Mouse (Mus musculus): ENCODE results near the gene Prc1. TPM values are rescaled to one million over a fixed set of nuclear protein-coding genes. Genes with fewer than 3 reads are reported as not detected.
A peak's percentile ranks its signal among the peaks of the same experiment; 100 is the strongest.

Prc1 gene
- polyA plus RNA-seq, 1 experiment from 2014 or later: 121 TPM

GRCm38 (mm10) chr7:80339793-80340628 lies 45.8 kb downstream of the Prc1 start:
- Histone ChIP-seq H3K4me2 (peak overlapping the region; percentile 91), H3K36me3 (peaks cover 29% of the 10 kb centered on the region), H3K27ac (peak overlapping the region; percentile 88), H3K4me3 (peak overlapping the region; percentile 66), H3K27me3 (no peaks in the 10 kb centered on the region), H3K9me3 (no peaks in the 10 kb centered on the region), H3K4me1 (peaks cover 39% of the 10 kb centered on the region), H3K9ac (peak overlapping the region; percentile 78)
- peak; percentile 97 for ATAC-seq (ENCODE audit: insufficient number of reproducible peaks, insufficient read depth, low FRiP score, low TSS enrichment, low read depth)
- under 1% methylated on average over 45 of the region's 45 CpGs for WGBS

- H3K9me3 ChIP-seq: 0 out of 2 replicates have a peak, but pooled peaks cover 6% of the 10 kb centered on the region
- under 1% methylated on average over 11 of the region's 11 CpGs for WGBS
Measured at GRCm38 (mm10) chr7:80340793-80341192, 46.5 kb downstream of the Prc1 start, which contains the start of gene Unc45a. Unc45a (minus strand) TSS chr7:80341005.

DNA sequence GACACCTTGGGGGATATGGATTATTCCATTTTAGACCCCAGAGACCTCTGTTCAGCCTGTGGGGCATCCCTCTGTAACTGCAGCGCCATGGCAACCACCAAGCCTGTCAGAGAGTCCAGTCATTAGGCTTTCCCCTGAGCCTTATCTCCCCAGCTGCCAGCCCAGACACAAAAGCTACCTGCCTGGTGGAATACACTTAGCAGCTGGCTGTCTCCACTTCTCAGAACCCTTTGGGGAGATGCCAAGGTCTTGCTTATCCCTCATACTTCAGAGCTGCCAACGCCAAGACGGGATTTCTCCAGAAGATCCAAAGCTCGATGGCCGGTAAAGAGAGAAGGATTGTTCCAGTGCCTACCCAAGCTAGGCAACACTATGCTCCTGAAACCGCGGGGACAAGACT lies 47.5 kb downstream of the Prc1 start:
- no peak overlapping the region for H3K4me2 ChIP-seq
- no peak overlapping the region for H3K27ac ChIP-seq
- no peak overlapping the region for H3K9ac ChIP-seq
- H3K4me3 ChIP-seq: no peak overlapping the region
- WGBS: 79% methylated on average over 7 of the region's 7 CpGs
- H3K36me3 ChIP-seq: peaks cover 19% of the 10 kb centered on the region
- no peaks in the 10 kb centered on the region for H3K27me3 ChIP-seq
- H3K4me1 ChIP-seq: peaks cover 39% of the 10 kb centered on the region
- no peak for ATAC-seq (ENCODE audit: insufficient number of reproducible peaks, insufficient read depth, low FRiP score, low TSS enrichment, low read depth)
- H3K9me3 ChIP-seq: 0 out of 2 replicates have a peak, but pooled peaks cover 8% of the 10 kb centered on the region

More at GRCm38 (mm10) chr7:80340793-80341192, 46.5 kb downstream of the Prc1 start, which contains the start of gene Unc45a:
- Histone ChIP-seq H3K4me1 (peaks cover 39% of the 10 kb centered on the region), H3K4me2 (peak within 1 kb of the TSS; percentile 91), H3K27ac (peak within 1 kb of the TSS; percentile 88), H3K4me3 (peak within 1 kb of the TSS; percentile 66), H3K36me3 (peaks cover 27% of the 10 kb centered on the region), H3K27me3 (no peaks in the 10 kb centered on the region), H3K9ac (peak within 1 kb of the TSS; percentile 78)
- ATAC-seq (ENCODE audit: insufficient number of reproducible peaks, insufficient read depth, low FRiP score, low TSS enrichment, low read depth): peak; percentile 56; the same call in 1 of the 2 replicates

- Histone ChIP-seq H3K4me2 (peak within 1 kb of the TSS; percentile 86), H3K9ac (peak within 1 kb of the TSS; percentile 85), H3K27ac (peak within 1 kb of the TSS; percentile 75), H3K4me3 (peak within 1 kb of the TSS; percentile 58), H3K9me3 (0 out of 2 replicates have a peak, but pooled peaks cover 8% of the 10 kb centered on the region), H3K27me3 (no peaks in the 10 kb centered on the region), H3K4me1 (peaks cover 35% of the 10 kb centered on the region), H3K36me3 (peaks cover 8% of the 10 kb centered on the region)
- ATAC-seq (ENCODE audit: insufficient number of reproducible peaks, insufficient read depth, low FRiP score, low TSS enrichment, low read depth): 0 out of 2 replicates have a peak, but pooled peaks have one; percentile 6
- WGBS: under 1% methylated on average over 25 of the region's 25 CpGs
Measured at GRCm38 (mm10) chr7:80342858-80343257, 48.6 kb downstream of the Prc1 start, which contains the start of gene Hddc3. Hddc3 (plus strand) TSS chr7:80343104.

DNA sequence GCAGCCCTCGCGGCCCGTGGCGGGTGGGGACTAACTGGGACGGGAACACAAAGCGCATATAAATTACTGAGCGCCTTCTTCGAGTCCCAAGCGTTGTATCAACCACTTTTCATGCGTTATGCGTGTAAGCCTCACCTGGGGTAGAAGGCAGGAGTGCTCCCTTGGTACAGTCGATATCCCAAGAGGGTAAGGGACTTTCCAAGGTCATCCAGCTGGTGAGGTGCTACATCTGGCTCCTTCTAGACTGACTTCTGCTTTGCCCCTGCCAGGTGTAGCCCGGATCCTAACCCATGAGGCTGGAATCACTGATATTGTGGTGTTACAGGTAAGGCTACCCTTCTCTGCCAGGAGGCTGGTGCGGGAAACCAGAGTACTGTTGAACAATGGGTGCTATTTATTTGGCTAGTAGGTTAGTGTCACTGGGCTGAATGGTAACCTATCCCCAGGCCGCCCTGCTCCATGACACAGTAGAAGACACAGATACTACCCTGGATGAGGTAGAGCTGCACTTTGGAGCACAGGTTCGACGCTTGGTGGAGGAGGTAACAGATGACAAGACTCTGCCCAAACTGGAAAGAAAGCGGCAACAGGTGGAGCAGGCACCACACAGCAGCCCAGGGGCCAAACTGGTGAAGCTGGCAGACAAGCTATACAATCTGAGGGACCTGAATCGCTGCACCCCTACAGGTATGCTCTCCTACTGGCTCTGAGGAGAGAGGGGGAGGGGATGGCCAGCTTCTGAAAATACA lies 49.2 kb downstream of the Prc1 start:
- peak overlapping the region; percentile 75 for H3K27ac ChIP-seq
- H3K4me2 ChIP-seq: peak overlapping the region; percentile 86
- H3K9ac ChIP-seq: peak overlapping the region; percentile 85
- ATAC-seq (ENCODE audit: insufficient number of reproducible peaks, insufficient read depth, low FRiP score, low TSS enrichment, low read depth): no peak
- H3K36me3 ChIP-seq: peaks cover 7% of the 10 kb centered on the region
- H3K27me3 ChIP-seq: no peaks in the 10 kb centered on the region
- H3K4me1 ChIP-seq: peaks cover 35% of the 10 kb centered on the region
- H3K4me3 ChIP-seq: peak overlapping the region; percentile 58
- H3K9me3 ChIP-seq: 0 out of 2 replicates have a peak, but pooled peaks cover 8% of the 10 kb centered on the region
- 25% methylated on average over 19 of the region's 19 CpGs for WGBS

DNA sequence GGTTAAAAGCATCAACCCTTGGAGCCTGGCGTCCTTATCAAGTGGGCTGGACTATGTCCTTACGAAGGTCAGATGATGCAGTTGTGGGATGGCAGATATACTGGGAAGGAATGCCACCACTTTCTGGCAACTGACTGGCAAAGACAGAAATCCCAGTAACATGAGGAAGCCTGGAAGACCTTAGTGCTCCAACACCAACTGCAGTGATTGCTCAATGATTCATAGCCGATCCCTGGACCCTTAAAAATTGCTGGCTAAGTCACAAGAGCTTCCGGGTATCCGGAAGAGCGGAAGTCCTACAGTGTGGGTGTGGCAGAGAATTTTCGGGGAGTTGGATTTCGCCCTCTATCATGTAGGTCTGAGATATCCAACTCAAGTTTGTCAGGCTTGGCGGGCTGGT lies 51.9 kb downstream of the Prc1 start:
- H3K4me2 ChIP-seq: no peak overlapping the region
- peaks cover 19% of the 10 kb centered on the region for H3K4me1 ChIP-seq
- H3K27me3 ChIP-seq: no peaks in the 10 kb centered on the region
- H3K9ac ChIP-seq: no peak overlapping the region
- 0 out of 2 replicates have a peak, but pooled peaks cover 8% of the 10 kb centered on the region for H3K9me3 ChIP-seq
- no peak for ATAC-seq (ENCODE audit: insufficient number of reproducible peaks, insufficient read depth, low FRiP score, low TSS enrichment, low read depth)
- no peak overlapping the region for H3K27ac ChIP-seq
- H3K36me3 ChIP-seq: peaks cover 21% of the 10 kb centered on the region
- H3K4me3 ChIP-seq: no peak overlapping the region
- 92% methylated on average over 9 of the region's 9 CpGs for WGBS

DNA sequence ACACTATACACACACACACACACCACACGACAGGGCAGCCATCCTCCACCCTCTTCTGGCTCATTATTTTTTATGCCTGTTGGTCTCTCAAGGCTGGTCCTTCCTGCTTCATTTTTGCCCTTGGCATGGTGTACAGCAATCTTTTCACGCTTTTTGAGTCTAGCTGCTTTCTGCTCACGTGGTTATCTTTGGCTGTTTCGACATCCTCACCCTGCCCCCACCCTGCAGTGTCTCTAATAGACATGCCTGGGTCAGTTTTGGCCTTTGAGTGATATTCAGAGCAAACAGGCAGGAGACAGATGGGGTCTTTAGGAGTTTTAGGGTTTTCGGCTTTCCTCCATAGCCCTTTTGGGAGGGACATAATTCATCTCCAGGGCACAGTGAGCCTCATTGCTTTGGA lies 52.6 kb downstream of the Prc1 start:
- Histone ChIP-seq H3K27me3 (no peaks in the 10 kb centered on the region), H3K4me2 (no peak overlapping the region), H3K4me3 (no peak overlapping the region), H3K36me3 (peaks cover 26% of the 10 kb centered on the region), H3K9ac (no peak overlapping the region), H3K9me3 (0 out of 2 replicates have a peak, but pooled peaks cover 8% of the 10 kb centered on the region), H3K4me1 (peaks cover 17% of the 10 kb centered on the region), H3K27ac (no peak overlapping the region)
- 81% methylated on average over 5 of the region's 5 CpGs for WGBS
- ATAC-seq (ENCODE audit: insufficient number of reproducible peaks, insufficient read depth, low FRiP score, low TSS enrichment, low read depth): no peak

- peaks cover 37% of the 10 kb centered on the region for H3K36me3 ChIP-seq
- peaks cover 11% of the 10 kb centered on the region for H3K4me1 ChIP-seq
- H3K4me2 ChIP-seq: no peak overlapping the region
- H3K4me3 ChIP-seq: no peak overlapping the region
- H3K9me3 ChIP-seq: 0 out of 2 replicates have a peak, but pooled peaks cover 8% of the 10 kb centered on the region
- WGBS: 52% methylated on average over 13 of the region's 13 CpGs
- peak overlapping the region; percentile 77 for H3K27ac ChIP-seq
- no peak overlapping the region for H3K9ac ChIP-seq
- no peaks in the 10 kb centered on the region for H3K27me3 ChIP-seq
- no peak for ATAC-seq (ENCODE audit: insufficient number of reproducible peaks, insufficient read depth, low FRiP score, low TSS enrichment, low read depth)
Measured at GRCm38 (mm10) chr7:80347670-80348586, 53.7 kb downstream of the Prc1 start.

DNA sequence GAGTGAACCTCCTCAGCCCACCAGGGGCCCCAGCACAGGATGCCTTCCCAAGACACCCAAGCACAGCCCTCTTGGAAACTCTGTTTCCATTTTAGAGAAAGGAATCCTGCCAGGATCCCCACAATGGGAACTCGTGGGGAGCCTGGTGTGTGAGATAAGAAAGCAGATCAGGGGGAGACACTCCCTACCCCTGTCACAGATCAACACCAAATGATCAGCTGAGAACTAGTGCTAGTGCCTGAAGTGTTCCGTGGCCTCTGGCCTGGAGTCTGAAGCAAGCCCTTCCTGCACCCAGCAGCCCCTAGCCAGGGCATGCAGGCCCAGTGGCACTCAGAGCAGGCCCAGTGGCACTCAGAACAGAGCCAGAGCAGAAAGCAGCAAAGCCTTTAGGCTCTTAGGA lies 56.6 kb downstream of the Prc1 start:
- H3K4me2 ChIP-seq: no peak overlapping the region

GRCm38 (mm10) chr7:80352920-80353319 lies 58.7 kb downstream of the Prc1 start:
- 88% methylated on average over 8 of the region's 8 CpGs for WGBS

More for the DNA sequence above, 56.6 kb downstream of the Prc1 start:
- H3K9ac ChIP-seq: no peak overlapping the region
- no peak overlapping the region for H3K27ac ChIP-seq
- 80% methylated on average over 2 of the region's 2 CpGs for WGBS
- no peak for ATAC-seq (ENCODE audit: insufficient number of reproducible peaks, insufficient read depth, low FRiP score, low TSS enrichment, low read depth)
- no peak overlapping the region for H3K4me3 ChIP-seq
- H3K9me3 ChIP-seq: 0 out of 2 replicates have a peak, but pooled peaks cover 3% of the 10 kb centered on the region
- H3K27me3 ChIP-seq: no peaks in the 10 kb centered on the region
- H3K36me3 ChIP-seq: peaks cover 54% of the 10 kb centered on the region
- peaks cover 5% of the 10 kb centered on the region; the same call in 1 of the 2 replicates for H3K4me1 ChIP-seq

More at GRCm38 (mm10) chr7:80352920-80353319, 58.7 kb downstream of the Prc1 start:
- Histone ChIP-seq H3K4me1 (peaks cover 4% of the 10 kb centered on the region; the same call in 1 of the 2 replicates), H3K27ac (no peak overlapping the region), H3K4me2 (no peak overlapping the region), H3K4me3 (no peak overlapping the region), H3K36me3 (peaks cover 73% of the 10 kb centered on the region), H3K9ac (no peak overlapping the region), H3K27me3 (no peaks in the 10 kb centered on the region), H3K9me3 (no peaks in the 10 kb centered on the region)
- ATAC-seq (ENCODE audit: insufficient number of reproducible peaks, insufficient read depth, low FRiP score, low TSS enrichment, low read depth): no peak
